Mouse (Mus musculus) megakaryocyte, embryonic 14.5 days (primary cell): ENCODE data around the gene Myo1d. TPM values are rescaled to one million over a fixed set of nuclear protein-coding genes. Genes with fewer than 3 reads are reported as not detected.

ENCODE experiments used
- H3K27me3 ChIP-seq: replicated peaks from 2 replicates; pipeline ENCODE3; 2012; ENCODE audit warnings: inconsistent platforms
- H3K36me3 ChIP-seq: replicated peaks from 2 replicates; pipeline ENCODE3; 2012; ENCODE audit warnings: low read length, inconsistent platforms, mixed read lengths
- H3K4me1 ChIP-seq: 2 replicates; pipeline ENCODE4 v1.6.1; 2012; ENCODE audit warnings: inconsistent platforms
- H3K4me3 ChIP-seq: replicated peaks from 2 replicates; pipeline ENCODE3; 2012; ENCODE audit warnings: moderate library complexity, mild to moderate bottlenecking, inconsistent platforms
- H3K9me3 ChIP-seq: 2 replicates; pipeline ENCODE4 v1.6.1; 2012; ENCODE audit warnings: inconsistent platforms
- FLI1 ChIP-seq: IDR thresholded peaks from 2 replicates; pipeline ENCODE4 v1.6.1; 2012; ENCODE audit warnings: low read length, inconsistent platforms, mixed read lengths
- GATA1 ChIP-seq: IDR thresholded peaks from 3 replicates; pipeline ENCODE4 v1.6.1; 2012; ENCODE audit warnings: mixed read lengths, low read length, inconsistent platforms, borderline replicate concordance
- polyA plus RNA-seq: library from polyadenylated mRNA; stranded (reverse); fragments of >175 nt; gene quantifications from 2 replicates; pipeline ENCODE4 v1.2.3, GENCODE M21; 2012; ENCODE audit warnings: low replicate concordance; ENCODE audit not compliant: insufficient read depth

Myo1d gene
- polyA plus RNA-seq, 1 experiment: 1.1 TPM

- Histone ChIP-seq H3K36me3 (no peaks in the 10 kb centered on the region), H3K4me3 (no peak overlapping the region)
- no peak for TF ChIP-seq GATA1
- no peak for TF ChIP-seq FLI1
Measured at GRCm38 (mm10) chr11:80564975-80565965, 214.6 kb downstream of the Myo1d start.

GRCm38 (mm10) chr11:80562479-80562878 is 217.3 kb downstream of the Myo1d start:
- H3K4me3 ChIP-seq: no peak overlapping the region
- TF ChIP-seq FLI1 (no peak), GATA1 (no peak)
- H3K27me3 ChIP-seq: peaks cover 40% of the 10 kb centered on the region
- H3K4me1 ChIP-seq: peaks cover 14% of the 10 kb centered on the region
- no peaks in the 10 kb centered on the region for H3K9me3 ChIP-seq
- no peaks in the 10 kb centered on the region for H3K36me3 ChIP-seq

More at GRCm38 (mm10) chr11:80564975-80565965, 214.6 kb downstream of the Myo1d start:
- peaks cover 13% of the 10 kb centered on the region for H3K4me1 ChIP-seq
- no peaks in the 10 kb centered on the region for H3K9me3 ChIP-seq
- H3K27me3 ChIP-seq: peaks cover 49% of the 10 kb centered on the region

GRCm38 (mm10) chr11:80560770-80561169 is 219.1 kb downstream of the Myo1d start:
- H3K4me1 ChIP-seq: peaks cover 14% of the 10 kb centered on the region
- H3K36me3 ChIP-seq: no peaks in the 10 kb centered on the region
- H3K4me3 ChIP-seq: no peak overlapping the region
- H3K27me3 ChIP-seq: peaks cover 26% of the 10 kb centered on the region
- TF ChIP-seq FLI1 (no peak), GATA1 (no peak)
- no peaks in the 10 kb centered on the region for H3K9me3 ChIP-seq

GRCm38 (mm10) chr11:80555416-80555815 is 224.4 kb downstream of the Myo1d start:
- Histone ChIP-seq H3K9me3 (no peaks in the 10 kb centered on the region), H3K27me3 (peaks cover 42% of the 10 kb centered on the region), H3K36me3 (no peaks in the 10 kb centered on the region), H3K4me1 (peaks cover 15% of the 10 kb centered on the region), H3K4me3 (no peak overlapping the region)
- TF ChIP-seq GATA1: no peak
- TF ChIP-seq FLI1: no peak

- H3K27me3 ChIP-seq: peaks cover 44% of the 10 kb centered on the region
Measured at GRCm38 (mm10) chr11:80553046-80553445, 226.8 kb downstream of the Myo1d start.

GRCm38 (mm10) chr11:80551634-80552033 is 228.2 kb downstream of the Myo1d start:
- Histone ChIP-seq H3K4me3 (no peak overlapping the region), H3K36me3 (no peaks in the 10 kb centered on the region), H3K9me3 (no peaks in the 10 kb centered on the region), H3K4me1 (peaks cover 9% of the 10 kb centered on the region), H3K27me3 (peaks cover 46% of the 10 kb centered on the region)
- no peak for TF ChIP-seq GATA1
- no peak for TF ChIP-seq FLI1

More at GRCm38 (mm10) chr11:80553046-80553445, 226.8 kb downstream of the Myo1d start:
- H3K36me3 ChIP-seq: no peaks in the 10 kb centered on the region
- peaks cover 9% of the 10 kb centered on the region for H3K4me1 ChIP-seq
- no peaks in the 10 kb centered on the region for H3K9me3 ChIP-seq
- H3K4me3 ChIP-seq: no peak overlapping the region
- no peak for TF ChIP-seq FLI1
- TF ChIP-seq GATA1: no peak

- TF ChIP-seq FLI1 (no peak), GATA1 (no peak)
- Histone ChIP-seq H3K36me3 (no peaks in the 10 kb centered on the region), H3K4me1 (peaks cover 9% of the 10 kb centered on the region), H3K4me3 (no peak overlapping the region), H3K27me3 (peaks cover 47% of the 10 kb centered on the region), H3K9me3 (no peaks in the 10 kb centered on the region)
Measured at GRCm38 (mm10) chr11:80550264-80550663, 229.6 kb downstream of the Myo1d start.

- Histone ChIP-seq H3K36me3 (no peaks in the 10 kb centered on the region), H3K9me3 (no peaks in the 10 kb centered on the region), H3K4me1 (peaks cover 9% of the 10 kb centered on the region)
Measured at GRCm38 (mm10) chr11:80549854-80550253, 230.0 kb downstream of the Myo1d start.

GRCm38 (mm10) chr11:80546233-80546632 is 233.6 kb downstream of the Myo1d start:
- Histone ChIP-seq H3K9me3 (no peaks in the 10 kb centered on the region), H3K27me3 (peaks cover 31% of the 10 kb centered on the region), H3K4me1 (no peaks in the 10 kb centered on the region), H3K4me3 (no peak overlapping the region), H3K36me3 (no peaks in the 10 kb centered on the region)
- TF ChIP-seq FLI1: no peak
- TF ChIP-seq GATA1: no peak

More at GRCm38 (mm10) chr11:80549854-80550253, 230.0 kb downstream of the Myo1d start:
- TF ChIP-seq GATA1 (no peak), FLI1 (no peak)
- Histone ChIP-seq H3K27me3 (peaks cover 47% of the 10 kb centered on the region), H3K4me3 (no peak overlapping the region)

GRCm38 (mm10) chr11:80539056-80539455 is 240.8 kb downstream of the Myo1d start:
- Histone ChIP-seq H3K4me3 (no peak overlapping the region), H3K36me3 (no peaks in the 10 kb centered on the region), H3K4me1 (peaks cover 4% of the 10 kb centered on the region), H3K9me3 (no peaks in the 10 kb centered on the region), H3K27me3 (peaks cover 37% of the 10 kb centered on the region)
- no peak for TF ChIP-seq GATA1
- no peak for TF ChIP-seq FLI1
